Mouse (Mus musculus) embryonic facial prominence, embryonic 12.5 days (tissue): Measurements from ENCODE around the gene Narf. TPM values are rescaled to one million over a fixed set of nuclear protein-coding genes. Genes with fewer than 3 reads are reported as not detected.

Experiments used
- ATAC-seq: fragments of 200-750 bp; cut with Nextera tagmentation; 2 replicates; pipeline ENCODE4 v1.8.0; 2017; ENCODE audit not compliant: insufficient number of reproducible peaks, insufficient read depth, low FRiP score, low TSS enrichment
- H3K27ac ChIP-seq: fragments of 300-500 bp; sonication (generic); 2 replicates; pipeline ENCODE4 v1.5.1; 2016; ENCODE audit warnings: mild to moderate bottlenecking
- H3K27me3 ChIP-seq: fragments of 300-500 bp; sonication (generic); 2 replicates; pipeline ENCODE4 v1.6.1; 2016; ENCODE audit warnings: mild to moderate bottlenecking, moderate library complexity
- H3K36me3 ChIP-seq: fragments of 300-500 bp; sonication (generic); 2 replicates; pipeline ENCODE4 v1.6.1; 2016; ENCODE audit warnings: mild to moderate bottlenecking
- H3K4me1 ChIP-seq: fragments of 300-500 bp; sonication (generic); 2 replicates; pipeline ENCODE4 v1.6.1; 2016
- H3K4me2 ChIP-seq: fragments of 300-500 bp; sonication (generic); replicated peaks from 2 replicates; pipeline ENCODE4 v1.6.1; 2016; ENCODE audit warnings: mild to moderate bottlenecking, moderate library complexity
- H3K4me3 ChIP-seq: fragments of 300-500 bp; sonication (generic); 2 replicates; pipeline ENCODE4 v1.5.1; 2016; ENCODE audit warnings: mild to moderate bottlenecking
- H3K9ac ChIP-seq: fragments of 300-500 bp; sonication (generic); 2 replicates; pipeline ENCODE4 v1.6.1; 2016; ENCODE audit warnings: mild to moderate bottlenecking, moderate library complexity
- H3K9me3 ChIP-seq: fragments of 300-500 bp; sonication (generic); 2 replicates; pipeline ENCODE4 v1.6.1; 2016; ENCODE audit warnings: mild to moderate bottlenecking, moderate library complexity
- WGBS: fragments of 180-500 bp; shearing (Covaris S2); methylation state at CpG from one replicate; pipeline ENCODE4 v1.1.7; 2016; 5-methylcytosine and 5-hydroxymethylcytosine counted together
- polyA plus RNA-seq: library from polyadenylated mRNA; unstranded; fragments of >200 nt; fragmentation: Nextera tagmentation; extraction: Ambion mirVana; gene quantifications from 2 replicates; pipeline ENCODE4 v1.2.1, GENCODE M21; 2016

The Narf gene
- polyA plus RNA-seq, 1 experiment from 2014 or later: 63.1 TPM

GRCm38 (mm10) chr11:121219776-121220175 lies 17.3 kb upstream of the Narf start:
- Histone ChIP-seq H3K4me2 (no peak overlapping the region), H3K4me3 (no peak overlapping the region), H3K36me3 (peaks cover 82% of the 10 kb centered on the region), H3K27ac (no peak overlapping the region), H3K9me3 (no peaks in the 10 kb centered on the region), H3K4me1 (no peaks in the 10 kb centered on the region), H3K27me3 (no peaks in the 10 kb centered on the region), H3K9ac (no peak overlapping the region)
- no peak for ATAC-seq
- 91% methylated on average over 11 of the region's 11 CpGs for WGBS

GRCm38 (mm10) chr11:121220771-121221170 lies 16.3 kb upstream of the Narf start:
- H3K9ac ChIP-seq: no peak overlapping the region
- H3K4me3 ChIP-seq: no peak overlapping the region
- H3K4me1 ChIP-seq: no peaks in the 10 kb centered on the region
- 84% methylated on average over 5 of the region's 5 CpGs for WGBS
- H3K9me3 ChIP-seq: no peaks in the 10 kb centered on the region
- ATAC-seq: no peak
- H3K27me3 ChIP-seq: no peaks in the 10 kb centered on the region
- no peak overlapping the region for H3K27ac ChIP-seq
- H3K4me2 ChIP-seq: no peak overlapping the region
- peaks cover 89% of the 10 kb centered on the region for H3K36me3 ChIP-seq

- H3K27me3 ChIP-seq: no peaks in the 10 kb centered on the region
- H3K4me2 ChIP-seq: no peak overlapping the region
- ATAC-seq: no peak
- H3K27ac ChIP-seq: no peak overlapping the region
- peaks cover 89% of the 10 kb centered on the region for H3K36me3 ChIP-seq
- no peaks in the 10 kb centered on the region for H3K4me1 ChIP-seq
- no peaks in the 10 kb centered on the region for H3K9me3 ChIP-seq
- 93% methylated on average over 6 of the region's 6 CpGs for WGBS
- H3K4me3 ChIP-seq: no peak overlapping the region
- no peak overlapping the region for H3K9ac ChIP-seq
These were observed 15.6 kb upstream of the Narf start for GRCm38 (mm10) chr11:121221321-121222010.

- ATAC-seq: no peak
- WGBS: 30% methylated on average over 21 of the region's 21 CpGs
- no peaks in the 10 kb centered on the region for H3K27me3 ChIP-seq
- peak overlapping the region; percentile 70 for H3K9ac ChIP-seq
- peak overlapping the region; percentile 79 for H3K4me2 ChIP-seq
- peak overlapping the region; percentile 76 for H3K4me3 ChIP-seq
- H3K36me3 ChIP-seq: peaks cover 38% of the 10 kb centered on the region
- peak overlapping the region; percentile 57 for H3K27ac ChIP-seq
- H3K9me3 ChIP-seq: no peaks in the 10 kb centered on the region
- H3K4me1 ChIP-seq: peaks cover 12% of the 10 kb centered on the region
These were observed 8.7 kb upstream of the Narf start for GRCm38 (mm10) chr11:121228129-121229017.

GRCm38 (mm10) chr11:121229018-121229439 lies 8.0 kb upstream of the Narf start, which contains the start of gene Cybc1:
Cybc1 (minus strand) TSS chr11:121229322.
- peaks cover 31% of the 10 kb centered on the region for H3K36me3 ChIP-seq
- peak within 1 kb of the TSS; percentile 57 for H3K27ac ChIP-seq
- under 1% methylated on average over 23 of the region's 23 CpGs for WGBS
- peaks cover 12% of the 10 kb centered on the region for H3K4me1 ChIP-seq
- no peaks in the 10 kb centered on the region for H3K9me3 ChIP-seq
- H3K4me2 ChIP-seq: peak within 1 kb of the TSS; percentile 79
- H3K4me3 ChIP-seq: peak within 1 kb of the TSS; percentile 76
- H3K27me3 ChIP-seq: no peaks in the 10 kb centered on the region
- peak within 1 kb of the TSS; percentile 70 for H3K9ac ChIP-seq
- peak; percentile 90 for ATAC-seq

- Histone ChIP-seq H3K9ac (no peak overlapping the region), H3K36me3 (peaks cover 10% of the 10 kb centered on the region; the same call in 1 of the 2 replicates), H3K4me3 (no peak overlapping the region), H3K27me3 (no peaks in the 10 kb centered on the region), H3K9me3 (no peaks in the 10 kb centered on the region), H3K4me1 (peaks cover 12% of the 10 kb centered on the region), H3K27ac (no peak overlapping the region), H3K4me2 (no peak overlapping the region)
- 79% methylated on average over 4 of the region's 4 CpGs for WGBS
- no peak for ATAC-seq
These were observed 5.9 kb upstream of the Narf start for GRCm38 (mm10) chr11:121231191-121231590.

- Histone ChIP-seq H3K4me3 (no peak overlapping the region), H3K4me1 (peaks cover 12% of the 10 kb centered on the region), H3K4me2 (no peak overlapping the region), H3K36me3 (peaks cover 4% of the 10 kb centered on the region; the same call in 1 of the 2 replicates), H3K9me3 (no peaks in the 10 kb centered on the region), H3K27me3 (no peaks in the 10 kb centered on the region), H3K27ac (no peak overlapping the region), H3K9ac (no peak overlapping the region)
- WGBS: 49% methylated on average over 4 of the region's 4 CpGs
- no peak for ATAC-seq
These were observed 5.3 kb upstream of the Narf start for GRCm38 (mm10) chr11:121231628-121232291.

- Histone ChIP-seq H3K9me3 (no peaks in the 10 kb centered on the region), H3K4me3 (no peak overlapping the region), H3K4me2 (no peak overlapping the region), H3K36me3 (no peaks in the 10 kb centered on the region), H3K27ac (no peak overlapping the region), H3K4me1 (peaks cover 11% of the 10 kb centered on the region), H3K9ac (no peak overlapping the region), H3K27me3 (no peaks in the 10 kb centered on the region)
- no peak for ATAC-seq
- WGBS: 39% methylated on average over 4 of the region's 4 CpGs
These were observed 4.3 kb upstream of the Narf start for GRCm38 (mm10) chr11:121232706-121233105.

- H3K27ac ChIP-seq: peak overlapping the region; percentile 99
- no peaks in the 10 kb centered on the region for H3K27me3 ChIP-seq
- 0 out of 2 replicates have a peak, but pooled peaks cover 14% of the 10 kb centered on the region for H3K36me3 ChIP-seq
- ATAC-seq: no peak
- H3K4me2 ChIP-seq: peak overlapping the region; percentile 54
- H3K9ac ChIP-seq: 0 out of 2 replicates have a peak overlapping the region, but pooled peaks have one; percentile 54
- 26% methylated on average over 9 of the region's 9 CpGs for WGBS
- no peaks in the 10 kb centered on the region for H3K9me3 ChIP-seq
- H3K4me1 ChIP-seq: peaks cover 7% of the 10 kb centered on the region; the same call in 1 of the 2 replicates
- H3K4me3 ChIP-seq: peak overlapping the region; percentile 76; the same call in 1 of the 2 replicates
These were observed 1.4 kb upstream of the Narf start for GRCm38 (mm10) chr11:121235475-121236238.

GRCm38 (mm10) chr11:121237345-121238128 lies 484 bp downstream of the Narf start:
- WGBS: 5% methylated on average over 28 of the region's 28 CpGs
- Histone ChIP-seq H3K36me3 (peaks cover 25% of the 10 kb centered on the region), H3K9ac (peak overlapping the region; percentile 78), H3K27me3 (no peaks in the 10 kb centered on the region), H3K4me2 (peak overlapping the region; percentile 54), H3K4me1 (peaks cover 7% of the 10 kb centered on the region; the same call in 1 of the 2 replicates), H3K4me3 (peak overlapping the region; percentile 76), H3K9me3 (no peaks in the 10 kb centered on the region), H3K27ac (peak overlapping the region; percentile 93)
- no peak for ATAC-seq
